Mouse (Mus musculus): ENCODE data around the gene Trpc7.

DNA sequence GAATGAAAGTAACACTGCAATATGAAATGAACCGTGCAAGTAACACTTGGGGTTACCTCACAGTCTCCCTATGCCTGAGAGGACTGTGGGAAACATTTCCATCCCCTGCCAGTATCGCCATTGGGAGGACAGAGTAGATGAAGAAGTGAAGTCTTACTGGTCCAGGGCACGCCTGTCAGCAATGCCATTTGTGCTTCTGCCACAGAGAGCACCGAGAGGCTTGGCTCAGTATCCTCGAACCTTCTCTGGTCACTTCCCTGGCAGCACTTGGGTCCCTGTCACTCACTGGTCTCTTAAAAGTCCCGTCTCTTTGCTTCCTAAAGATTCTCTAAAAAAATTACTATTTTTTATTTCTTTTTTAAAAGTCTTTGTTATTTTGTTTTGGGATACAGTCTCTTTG is 155.3 kb downstream of the Trpc7 start:
- no peak for TF ChIP-seq GATA1 (IDR thresholded peaks at IDR 0.05; ENCODE audit: low read length)
- TF ChIP-seq TAL1 (IDR thresholded peaks at IDR 0.05; ENCODE audit: low read length), result no peak
